Mouse (Mus musculus) megakaryocyte, embryonic 14.5 days (primary cell): Measurements from ENCODE around the gene Oas1f.
"Not testable (repeated sequence)": the region's sequence is repeated elsewhere in the genome, so short reads cannot be mapped to it uniquely, and the experiment has no call there.

ENCODE experiments used
- FLI1 ChIP-seq: IDR thresholded peaks from 2 replicates; pipeline ENCODE4 v1.6.1; 2012; ENCODE audit warnings: low read length, inconsistent platforms, mixed read lengths
- GATA1 ChIP-seq: IDR thresholded peaks from 3 replicates; pipeline ENCODE4 v1.6.1; 2012; ENCODE audit warnings: mixed read lengths, low read length, inconsistent platforms, borderline replicate concordance

GRCm38 (mm10) chr5:120877407-120877806 lies 30.2 kb downstream of the Oas1f start:
- TF ChIP-seq GATA1, FLI1: not testable (repeated sequence)
